Mouse (Mus musculus) B cell, adult 62 days (primary cell): ENCODE results near the gene Slc2a9. TPM values are rescaled to one million over a fixed set of nuclear protein-coding genes. Genes with fewer than 3 reads are reported as not detected.

Experiments used
- total RNA-seq: library from RNA; stranded (reverse); gene quantifications from 4 replicates; pipeline ENCODE4 v1.2.4, GENCODE M21; 2023

Slc2a9 gene
- 24.2 to 31.6 TPM (median 27.2 TPM) in 4 replicates for total RNA-seq

DNA sequence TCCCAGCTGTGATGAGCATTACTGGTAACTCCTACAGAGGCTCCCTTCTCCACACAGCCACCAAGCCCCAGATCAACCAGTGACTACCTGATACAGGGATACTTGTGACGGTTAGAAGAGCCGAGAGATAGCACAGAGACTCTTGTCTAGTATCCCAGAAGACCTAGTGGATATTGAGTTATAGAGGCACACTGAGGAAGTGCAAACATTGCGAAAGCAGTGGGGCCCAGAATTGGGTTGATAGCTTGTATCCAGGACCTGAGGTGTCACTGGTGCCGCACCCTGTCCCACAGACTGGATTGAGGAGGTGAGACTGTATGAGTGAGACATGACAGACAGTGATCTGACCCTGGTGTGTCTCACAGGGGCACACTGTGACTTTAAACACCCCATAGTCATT is at the start of gene Slc2a9:
Gene Slc2a9, minus strand, starts transcription at position 152 of the 400 bp plus-strand sequence.

DNA sequence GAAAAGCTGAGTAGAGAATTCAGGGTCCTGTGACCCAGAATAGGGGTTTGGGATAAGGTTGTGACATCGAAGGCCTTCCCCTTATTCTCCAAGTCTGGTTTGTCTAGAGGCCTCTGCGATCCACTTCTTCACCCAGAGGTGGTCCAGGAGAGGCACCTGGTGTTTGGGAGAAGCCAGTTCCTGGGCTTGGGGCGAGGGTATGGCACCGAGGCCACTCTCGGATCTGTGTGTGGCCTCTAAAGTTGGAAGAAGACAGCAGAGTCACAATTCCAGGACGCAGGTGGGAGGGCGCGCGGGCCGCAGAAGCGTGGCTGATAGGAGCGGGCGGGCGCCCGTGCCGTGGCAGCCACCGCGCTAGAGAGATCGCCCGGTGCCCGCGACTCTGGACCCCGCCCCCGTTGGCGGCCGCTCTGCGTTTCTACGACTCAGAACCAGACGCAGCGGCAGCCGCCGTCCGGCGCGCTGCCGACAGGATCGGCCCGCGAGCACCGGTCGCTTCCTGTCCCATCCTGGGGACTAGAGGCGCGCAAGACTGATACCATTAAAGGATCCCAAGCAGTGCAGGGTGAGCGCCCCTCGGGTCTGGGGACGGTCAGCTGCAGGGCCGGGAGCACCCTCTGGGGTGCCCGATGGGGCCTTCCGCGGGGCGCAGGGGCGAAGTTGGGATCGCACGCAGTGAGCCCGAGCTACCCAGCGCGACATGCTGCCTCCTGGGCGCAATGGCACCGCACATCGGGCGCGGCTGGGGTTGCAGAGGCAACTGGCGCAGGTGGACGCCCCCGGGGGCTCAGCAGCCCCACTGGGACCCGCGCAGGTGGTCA is 183.8 kb downstream of the Slc2a9 start, which contains the start of gene Drd5:
Gene Drd5, plus strand, starts transcription at position 402 of the 821 bp plus-strand sequence.

Other genes with a start within 250 kb of the Slc2a9 start
- gene Tmem128, start 243.0 kb downstream of the Slc2a9 start, total RNA-seq: 82.3 to 93.8 TPM (median 91.4 TPM) in 4 replicates
- not detected in 4 replicates for gene Otop1, start 227.2 kb downstream of the Slc2a9 start, total RNA-seq
- 0.55 to 0.95 TPM (median 0.79 TPM) in 4 replicates for gene Drd5, start 183.8 kb downstream of the Slc2a9 start, total RNA-seq
- 341 to 351 TPM (median 347 TPM) in 4 replicates for gene Wdr1, start 60.1 kb upstream of the Slc2a9 start, total RNA-seq
- gene Zfp518b, start 181.7 kb upstream of the Slc2a9 start, total RNA-seq: 2.1 to 5.2 TPM (median 4.5 TPM) in 4 replicates